9 mouse cellular contexts compared by ENCODE assay signal in genomic region chr5:119480191-119481190, GRCm38 (mm10).
DNase-seq lines count a peak whose midpoint lies in the region; ATAC-seq and TF ChIP-seq lines count a peak whose summit lies in the region.
"Had no signal": no experiment of that assay in that cellular context is flagged by ENCODE, and none has a peak within 500 bp of the region (broad histone marks: within the 10 kb centered on the region; RNA-seq: fewer than 3 reads in every experiment).

No protein-coding gene starts in this region.

- H3K27ac ChIP-seq in lung, embryonic 15.5 days = peak overlapping the region; percentile 74
- peak overlapping the region; percentile 39 for H3K27ac ChIP-seq in embryonic facial prominence, embryonic 13.5 days
- H3K27ac ChIP-seq in layer of hippocampus, adult 2 months = no peak overlapping the region

- no peak overlapping the region for H3K4me2 ChIP-seq in lung, embryonic 15.5 days
- no peak overlapping the region for H3K4me2 ChIP-seq in embryonic facial prominence, embryonic 13.5 days

- H3K9ac ChIP-seq in lung, embryonic 15.5 days = no peak overlapping the region
- no peak overlapping the region for H3K9ac ChIP-seq in embryonic facial prominence, embryonic 13.5 days

- H3K36me3 ChIP-seq in lung, embryonic 15.5 days = no peaks in the 10 kb centered on the region
- H3K36me3 ChIP-seq in embryonic facial prominence, embryonic 13.5 days = no peaks in the 10 kb centered on the region

- H3K4me3 ChIP-seq in lung, embryonic 15.5 days = no peak overlapping the region
- H3K4me3 ChIP-seq in embryonic facial prominence, embryonic 13.5 days = no peak overlapping the region
- no peak overlapping the region for H3K4me3 ChIP-seq in layer of hippocampus, adult 2 months

- H3K9me3 ChIP-seq in lung, embryonic 15.5 days = no peaks in the 10 kb centered on the region
- no peaks in the 10 kb centered on the region for H3K9me3 ChIP-seq in embryonic facial prominence, embryonic 13.5 days

- no peak for DNase-seq in lung, postnatal 36 days
- peak; percentile 41 to 44 for DNase-seq in layer of hippocampus, adult 2 months (ENCODE audit: low spot score in 2 of 2)
- DNase-seq in ovary, postnatal 36 days (ENCODE audit: low spot score) = peak; percentile 8
- DNase-seq in c-Kit-positive CD71-positive TER-119-positive erythroid progenitor cells, embryonic 14.5 days (ENCODE audit: low spot score) = no peak
- DNase-seq in cerebellum, adult 9-10 months = no peak
- DNase-seq: cerebellum, adult 2 months had no signal

- peaks cover 41% of the 10 kb centered on the region for H3K4me1 ChIP-seq in lung, embryonic 15.5 days
- peaks cover 18% of the 10 kb centered on the region for H3K4me1 ChIP-seq in embryonic facial prominence, embryonic 13.5 days

- no peaks in the 10 kb centered on the region for H3K27me3 ChIP-seq in lung, embryonic 15.5 days
- no peaks in the 10 kb centered on the region; the same call in 1 of the 2 replicates for H3K27me3 ChIP-seq in embryonic facial prominence, embryonic 13.5 days

- 13% methylated on average over 28 of the region's 28 CpGs for WGBS in lung, embryonic 15.5 days
- WGBS in embryonic facial prominence, embryonic 13.5 days = 42% methylated on average over 28 of the region's 28 CpGs

- ATAC-seq in lung, embryonic 15.5 days (ENCODE audit: borderline replicate concordance, extremely low read depth, low FRiP score, low TSS enrichment) = peak; percentile 82
- ATAC-seq in embryonic facial prominence, embryonic 13.5 days (ENCODE audit: insufficient number of reproducible peaks, insufficient read depth, low FRiP score, low TSS enrichment, low read depth) = no peak
- ATAC-seq in erythroblast, adult 5-6 weeks (replicated peaks; ENCODE audit: low FRiP score, poor library complexity, severe bottlenecking) = no peak

- TF ChIP-seq CTCF in layer of hippocampus, adult 2 months (conservative IDR thresholded peaks at IDR 0.05) = no peak

Comparison
In these comparisons a context has a peak if more than half of its experiments do, and no peak if none do; other contexts are left out.
1. DNase-seq: peak in layer of hippocampus, adult 2 months (2 of 2) and ovary, postnatal 36 days (single experiment); none in lung, postnatal 36 days (single experiment), c-Kit-positive CD71-positive TER-119-positive erythroid progenitor cells, embryonic 14.5 days (single experiment) and cerebellum, adult 9-10 months (single experiment).